Mouse (Mus musculus) thymus, postnatal 36 days (tissue): ENCODE results near the gene Slit2.
"Not testable (repeated sequence)": the region's sequence is repeated elsewhere in the genome, so short reads cannot be mapped to it uniquely, and the experiment has no call there.

Source experiments
- DNase-seq, 2 experiments: peaks; one replicate each; pipeline ENCODE4 v3.0.0; 2022; ENCODE audit warnings: mixed read lengths in 2 of 2

Slit2 gene

GRCm38 (mm10) chr5:48234728-48235127, 251.8 kb downstream of the Slit2 start:
- DNase-seq: no peak

- no peak for DNase-seq
Measured at GRCm38 (mm10) chr5:48235270-48235669, 252.3 kb downstream of the Slit2 start.

GRCm38 (mm10) chr5:48240751-48241150, 257.8 kb downstream of the Slit2 start:
- DNase-seq: not testable (repeated sequence)

GRCm38 (mm10) chr5:48248327-48248726, 265.4 kb downstream of the Slit2 start:
- DNase-seq: no peak

GRCm38 (mm10) chr5:48277561-48277960, 294.6 kb downstream of the Slit2 start:
- DNase-seq: no peak

- no peak for DNase-seq
Measured at GRCm38 (mm10) chr5:48301186-48301585, 318.2 kb downstream of the Slit2 start.

GRCm38 (mm10) chr5:48315057-48315602, 332.2 kb downstream of the Slit2 start:
- no peak for DNase-seq

- DNase-seq: no peak
Measured at GRCm38 (mm10) chr5:48320597-48320996, 337.7 kb downstream of the Slit2 start.

- no peak for DNase-seq
Measured at GRCm38 (mm10) chr5:48326221-48326620, 343.3 kb downstream of the Slit2 start.

GRCm38 (mm10) chr5:48327652-48328051, 344.7 kb downstream of the Slit2 start, which contains the start of gene 5730480H06Rik:
5730480H06Rik (plus strand) TSS chr5:48327952.
- no peak for DNase-seq

- DNase-seq: no peak
Measured at GRCm38 (mm10) chr5:48329751-48330150, 346.8 kb downstream of the Slit2 start.

- DNase-seq: no peak
Measured at GRCm38 (mm10) chr5:48330817-48331216, 347.9 kb downstream of the Slit2 start.

- no peak for DNase-seq
Measured at GRCm38 (mm10) chr5:48331441-48331840, 348.5 kb downstream of the Slit2 start.

- DNase-seq: no peak
Measured at GRCm38 (mm10) chr5:48333407-48333806, 350.5 kb downstream of the Slit2 start.

- DNase-seq: no peak
Measured at GRCm38 (mm10) chr5:48333884-48334513, 351.1 kb downstream of the Slit2 start.

GRCm38 (mm10) chr5:48340808-48341433, 358.0 kb downstream of the Slit2 start:
- DNase-seq: no peak

GRCm38 (mm10) chr5:48345095-48345982, 362.4 kb downstream of the Slit2 start:
- no peak for DNase-seq

- no peak for DNase-seq
Measured at GRCm38 (mm10) chr5:48345983-48346648, 363.2 kb downstream of the Slit2 start.

- DNase-seq: no peak
Measured at GRCm38 (mm10) chr5:48349309-48349708, 366.4 kb downstream of the Slit2 start.
